Mouse (Mus musculus): ENCODE data around the gene Rfc4. TPM values are rescaled to one million over a fixed set of nuclear protein-coding genes. Genes with fewer than 3 reads are reported as not detected.
A peak's percentile ranks its signal among the peaks of the same experiment; 100 is the strongest.

Gene Rfc4
- total RNA-seq, 2 experiments from 2014 or later: 5.8 to 7.1 TPM

GRCm38 (mm10) chr16:23140911-23141310, 13.4 kb upstream of the Rfc4 start:
- no peak for DNase-seq
- intact Hi-C loops (cut with DNase I): no loop called here

- DNase-seq: no peak
- intact Hi-C loops (cut with DNase I): no loop called here
Measured at GRCm38 (mm10) chr16:23136406-23136970, 9.0 kb upstream of the Rfc4 start.

- DNase-seq: no peak
- intact Hi-C loops (cut with DNase I): loop anchor here (1.0 to 2.0 kb wide), 2 partner anchors 47 to 259 kb away; no protein-coding TSS in a partner anchor
Measured at GRCm38 (mm10) chr16:23135421-23136149, 8.0 kb upstream of the Rfc4 start.

GRCm38 (mm10) chr16:23132336-23132735, 4.8 kb upstream of the Rfc4 start:
- DNase-seq: no peak
- intact Hi-C loops (cut with DNase I): no loop called here

- intact Hi-C loops (cut with DNase I): no loop called here
- DNase-seq: no peak
Measured at GRCm38 (mm10) chr16:23130303-23130702, 2.8 kb upstream of the Rfc4 start.

GRCm38 (mm10) chr16:23127311-23127672, 245 bp downstream of the Rfc4 start:
- intact Hi-C loops (cut with DNase I): no loop called here
- DNase-seq: no peak

GRCm38 (mm10) chr16:23124398-23124797, 3.1 kb downstream of the Rfc4 start:
- intact Hi-C loops (cut with DNase I): no loop called here

GRCm38 (mm10) chr16:23123104-23123503, 4.4 kb downstream of the Rfc4 start:
- intact Hi-C loops (cut with DNase I): no loop called here

More at GRCm38 (mm10) chr16:23124398-23124797, 3.1 kb downstream of the Rfc4 start:
- no peak for DNase-seq

GRCm38 (mm10) chr16:23122446-23122845, 5.1 kb downstream of the Rfc4 start:
- intact Hi-C loops (cut with DNase I): no loop called here
- DNase-seq: no peak

More at GRCm38 (mm10) chr16:23123104-23123503, 4.4 kb downstream of the Rfc4 start:
- DNase-seq: no peak

GRCm38 (mm10) chr16:23117173-23117572, 10.4 kb downstream of the Rfc4 start:
- intact Hi-C loops (cut with DNase I): no loop called here
- no peak for DNase-seq

GRCm38 (mm10) chr16:23115486-23115885, 12.1 kb downstream of the Rfc4 start:
- intact Hi-C loops (cut with DNase I): no loop called here
- no peak for DNase-seq

- DNase-seq: no peak
- intact Hi-C loops (cut with DNase I): no loop called here
Measured at GRCm38 (mm10) chr16:23114339-23115171, 13.0 kb downstream of the Rfc4 start.

- no peak for DNase-seq
- intact Hi-C loops (cut with DNase I): no loop called here
Measured at GRCm38 (mm10) chr16:23113903-23114302, 13.6 kb downstream of the Rfc4 start.

GRCm38 (mm10) chr16:23112861-23113435, 14.6 kb downstream of the Rfc4 start:
- DNase-seq: no peak
- intact Hi-C loops (cut with DNase I): no loop called here

GRCm38 (mm10) chr16:23112348-23112747, 15.2 kb downstream of the Rfc4 start:
- intact Hi-C loops (cut with DNase I): no loop called here
- DNase-seq: no peak

- DNase-seq: no peak
- intact Hi-C loops (cut with DNase I): no loop called here
Measured at GRCm38 (mm10) chr16:23109350-23110280, 17.9 kb downstream of the Rfc4 start.

- no peak for DNase-seq
- intact Hi-C loops (cut with DNase I): no loop called here
Measured at GRCm38 (mm10) chr16:23108943-23109342, 18.6 kb downstream of the Rfc4 start.

GRCm38 (mm10) chr16:23107946-23108759, 19.4 kb downstream of the Rfc4 start:
- intact Hi-C loops (cut with DNase I): loop anchor here (2.0 kb wide), 1 partner anchor 21 kb away; no protein-coding TSS in a partner anchor

More at GRCm38 (mm10) chr16:23107946-23108759, 19.4 kb downstream of the Rfc4 start:
- peak; percentile 73 to 81 for DNase-seq
